Mouse (Mus musculus): ENCODE measurements around the gene Vps33b. TPM values are rescaled to one million over a fixed set of nuclear protein-coding genes. Genes with fewer than 3 reads are reported as not detected.
A peak's percentile ranks its signal among the peaks of the same experiment; 100 is the strongest.

Gene Vps33b
- 10 to 100 TPM; 14.9 to 26.6 TPM for total RNA-seq (2021)
- long read RNA-seq, experiment 1, transcript Vps33b-201 (23 exons, 2,574 nt), result major isoform, 17 of 21 reads
- long read RNA-seq, experiment 1, partial matches to known transcripts, result 1 of 21 reads
- long read RNA-seq, experiment 1, other reads (novel, unspliced or antisense), result 2 of 21 reads
- long read RNA-seq, experiment 2, transcript Vps33b-201 (23 exons, 2,574 nt), result major isoform, 135 of 162 reads
- long read RNA-seq, experiment 2, partial matches to known transcripts, result 2 of 162 reads
- long read RNA-seq, experiment 2, other reads (novel, unspliced or antisense), result 22 of 162 reads

GRCm38 (mm10) chr7:80268897-80269750, at the start of gene Vps33b:
Gene Vps33b, plus strand, starts transcription at chr7:80269649.
- DNase-seq (ENCODE audit: low spot score in 2 of 2), result peak; percentile 94 to 97

GRCm38 (mm10) chr7:80220237-80220797, 49.1 kb upstream of the Vps33b start:
- no peak for DNase-seq (ENCODE audit: low spot score in 2 of 2)

DNA sequence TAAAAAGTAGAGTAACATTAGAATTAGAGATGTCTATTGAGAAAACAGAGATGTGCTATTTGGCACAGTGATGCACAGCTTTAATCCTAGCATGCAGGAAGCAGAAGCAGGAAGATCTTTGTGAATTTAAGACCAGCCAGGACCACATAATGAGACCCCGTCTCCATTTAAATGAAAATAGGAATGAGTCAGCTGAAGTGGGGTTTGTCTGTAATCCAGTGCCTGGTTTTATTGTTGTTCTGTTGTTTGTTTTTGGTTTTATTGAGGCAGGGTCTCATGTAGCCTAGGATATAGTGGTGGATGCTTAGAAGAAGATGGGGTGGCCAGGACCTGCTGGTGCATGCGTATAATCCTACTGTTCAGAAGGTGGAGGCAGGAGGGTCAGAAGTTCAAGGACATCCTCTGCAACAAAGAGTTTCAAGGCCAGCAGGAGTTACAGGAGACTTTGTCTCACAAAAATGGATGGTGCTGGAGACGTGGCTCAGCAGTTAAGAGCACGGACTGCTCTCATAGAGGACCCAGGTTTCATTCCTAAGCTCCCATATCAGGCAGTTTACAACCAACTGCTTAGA, 48.2 kb upstream of the Vps33b start:
- no peak for DNase-seq (ENCODE audit: low spot score in 2 of 2)

DNA sequence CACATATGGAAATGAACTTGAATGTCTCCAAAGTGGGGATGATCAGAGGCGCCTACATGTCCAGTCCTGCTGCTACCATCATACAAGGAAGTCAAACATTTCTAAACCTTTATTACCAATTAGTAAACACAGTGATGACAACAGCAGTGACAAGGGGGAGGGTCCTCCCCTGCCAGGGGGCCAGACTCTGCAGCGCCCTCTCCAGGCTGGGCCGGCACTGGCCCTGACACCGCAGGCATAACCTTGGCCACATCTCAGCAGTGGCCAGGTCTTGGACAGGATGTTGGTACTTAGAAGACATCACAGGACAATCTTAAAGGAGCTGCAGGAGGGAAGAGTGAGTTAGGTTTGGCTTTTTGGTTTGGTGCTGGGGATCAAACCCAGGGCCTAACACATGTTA, 42.4 kb upstream of the Vps33b start:
- DNase-seq (ENCODE audit: low spot score in 2 of 2), result no peak

DNA sequence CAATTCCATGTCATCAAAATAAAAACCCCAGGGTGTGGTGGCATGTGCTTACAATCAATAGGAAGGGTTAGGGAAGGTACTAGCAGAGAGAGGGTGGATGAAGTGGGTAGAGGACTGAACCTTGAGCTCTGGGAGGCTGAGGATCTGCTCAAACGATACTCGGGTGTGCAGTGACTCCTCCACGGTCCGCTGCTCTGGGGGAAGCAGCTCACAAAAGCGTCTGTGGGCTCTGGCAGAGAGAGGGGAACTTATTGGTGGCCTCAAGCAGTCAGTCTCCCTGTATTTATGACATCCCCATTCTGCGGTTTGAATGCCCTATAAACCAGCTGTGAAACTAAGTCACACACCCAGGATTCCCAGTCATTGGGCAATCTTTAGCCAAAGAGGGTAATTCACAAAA, 39.3 kb upstream of the Vps33b start:
- DNase-seq (ENCODE audit: low spot score in 2 of 2), result no peak

DNA sequence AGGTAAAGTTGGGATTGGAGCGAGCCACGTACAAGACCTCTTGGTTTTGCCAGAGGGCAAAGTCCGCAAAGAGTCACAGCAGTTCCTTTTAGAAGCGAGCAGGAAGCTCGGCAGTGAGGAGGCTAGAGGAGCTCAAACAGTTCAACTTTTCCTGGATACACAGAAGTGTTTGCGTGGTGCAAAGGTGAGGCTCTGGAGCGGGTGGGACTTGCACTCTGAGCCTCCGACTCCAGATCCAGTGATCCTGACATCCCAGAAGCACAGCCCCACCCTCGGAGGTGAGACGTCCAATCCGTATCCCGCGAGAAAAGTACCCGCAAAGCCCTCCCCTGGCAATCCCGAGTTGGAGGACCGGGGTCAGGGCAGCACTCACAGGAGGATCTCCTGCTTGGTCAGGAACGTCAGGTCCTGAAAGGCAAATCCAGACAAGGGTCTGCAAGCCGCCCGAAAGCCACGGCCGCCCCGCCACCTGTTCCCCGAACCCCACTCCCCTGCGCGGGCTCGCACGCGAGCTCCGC, 37.4 kb upstream of the Vps33b start:
- DNase-seq (ENCODE audit: low spot score in 2 of 2), result no peak

GRCm38 (mm10) chr7:80232489-80233029, 36.9 kb upstream of the Vps33b start, which contains the start of the genes Cib1 and Gdpgp1:
Gene Cib1, minus strand, starts transcription at chr7:80232813.
Gene Gdpgp1, plus strand, starts transcription at chr7:80232865.
- DNase-seq (ENCODE audit: low spot score in 2 of 2), result peak; percentile 95 to 98

GRCm38 (mm10) chr7:80233799-80234198, 35.6 kb upstream of the Vps33b start:
- no peak for DNase-seq (ENCODE audit: low spot score in 2 of 2)

- DNase-seq (ENCODE audit: low spot score in 2 of 2), result no peak
These were observed 30.9 kb upstream of the Vps33b start for GRCm38 (mm10) chr7:80238542-80238941.

- no peak for DNase-seq (ENCODE audit: low spot score in 2 of 2)
These were observed 27.8 kb upstream of the Vps33b start for GRCm38 (mm10) chr7:80241661-80242060.

DNA sequence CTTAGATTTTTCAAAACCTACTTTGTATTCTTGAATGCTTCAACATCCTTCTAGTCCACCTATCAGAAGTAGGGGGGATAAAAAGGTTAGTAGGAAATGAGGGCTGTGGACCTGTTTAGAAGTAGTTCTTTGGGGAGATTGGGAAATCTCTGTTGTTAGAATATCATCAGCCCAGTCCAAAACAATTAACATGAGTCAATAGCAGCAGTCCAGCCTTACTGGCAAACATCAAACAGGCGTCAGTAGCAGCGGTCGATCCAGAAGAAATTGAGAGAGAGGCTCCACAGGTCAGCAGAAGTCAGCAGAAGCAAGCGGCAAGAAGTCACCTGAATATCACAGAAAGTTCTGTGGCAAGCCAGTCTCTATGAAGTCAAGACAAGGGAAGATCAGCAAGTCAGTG, 24.6 kb upstream of the Vps33b start:
- DNase-seq (ENCODE audit: low spot score in 2 of 2), result no peak

DNA sequence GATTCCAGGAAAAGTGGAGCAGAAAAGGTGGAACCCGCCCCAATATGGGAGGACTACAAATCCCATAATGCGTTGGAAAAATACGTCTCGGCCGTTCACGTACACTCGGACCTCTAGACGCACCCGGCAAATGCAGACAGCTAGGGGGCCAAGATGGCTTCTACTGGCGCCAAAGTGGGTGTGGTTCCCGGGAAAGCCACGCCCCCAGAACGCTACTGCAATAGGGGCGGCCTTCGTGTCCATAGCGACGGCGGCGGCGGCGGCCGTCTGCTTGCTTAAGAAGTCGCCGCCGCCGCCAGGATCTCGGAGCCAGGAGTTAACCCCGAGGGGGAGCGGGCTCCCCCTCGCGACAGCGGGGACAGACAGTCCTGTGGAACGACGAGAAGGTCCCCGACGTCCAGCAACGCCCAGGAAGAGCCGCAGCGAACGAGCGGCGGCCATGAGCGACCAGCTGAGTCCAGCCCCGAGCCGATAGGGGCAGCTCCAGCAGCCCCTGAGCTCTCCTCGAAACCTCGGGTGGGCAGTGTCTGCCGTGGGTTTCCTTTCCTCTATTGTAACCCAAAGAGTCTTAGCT, 23.2 kb upstream of the Vps33b start, which contains the start of gene Ttll13:
TSS of gene Ttll13 (plus strand) at position 229 of the 574 bp plus-strand sequence.
- peak; percentile 92 to 95 for DNase-seq (ENCODE audit: low spot score in 2 of 2)

DNA sequence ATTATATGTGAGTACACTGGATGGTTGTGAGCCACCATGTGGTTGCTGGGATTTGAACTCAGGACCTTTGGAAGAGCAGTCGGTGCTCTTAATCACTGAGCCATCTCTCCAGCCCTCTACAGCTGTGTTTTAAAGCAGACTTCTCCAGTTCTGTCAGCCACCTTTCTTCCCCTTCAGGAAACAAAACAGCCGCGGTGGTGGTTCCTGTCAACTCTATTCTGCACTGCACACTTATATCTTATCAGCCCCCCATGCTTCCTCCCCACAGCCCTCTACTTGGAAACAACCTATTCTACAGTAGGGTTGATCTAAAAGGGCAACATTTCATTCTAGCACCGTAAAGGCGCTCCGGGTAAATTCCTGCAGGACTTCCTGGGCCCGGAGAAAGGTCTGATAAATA, 22.6 kb upstream of the Vps33b start:
- no peak for DNase-seq (ENCODE audit: low spot score in 2 of 2)

- no peak for DNase-seq (ENCODE audit: low spot score in 2 of 2)
These were observed 17.0 kb upstream of the Vps33b start for GRCm38 (mm10) chr7:80252437-80252836.

DNA sequence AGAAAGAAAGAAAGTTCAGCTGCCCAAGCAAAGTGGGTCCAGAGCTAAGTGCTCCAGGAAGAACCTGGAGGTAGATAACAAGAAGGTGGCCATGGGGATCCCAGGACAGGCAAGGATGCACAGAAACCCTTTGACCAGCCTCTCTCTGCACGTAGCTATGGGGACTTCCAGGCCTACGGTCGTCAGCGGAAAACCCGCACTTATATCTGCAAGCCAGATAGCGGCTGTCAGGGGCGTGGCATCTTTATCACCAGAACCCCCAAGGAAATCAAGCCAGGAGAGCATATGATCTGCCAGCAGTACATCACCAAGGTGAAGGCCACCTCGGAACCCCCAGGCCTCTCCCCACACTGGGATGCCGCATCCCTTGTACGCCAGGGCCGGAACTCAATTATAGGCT, 16.6 kb upstream of the Vps33b start:
- DNase-seq (ENCODE audit: low spot score in 2 of 2), result no peak

DNA sequence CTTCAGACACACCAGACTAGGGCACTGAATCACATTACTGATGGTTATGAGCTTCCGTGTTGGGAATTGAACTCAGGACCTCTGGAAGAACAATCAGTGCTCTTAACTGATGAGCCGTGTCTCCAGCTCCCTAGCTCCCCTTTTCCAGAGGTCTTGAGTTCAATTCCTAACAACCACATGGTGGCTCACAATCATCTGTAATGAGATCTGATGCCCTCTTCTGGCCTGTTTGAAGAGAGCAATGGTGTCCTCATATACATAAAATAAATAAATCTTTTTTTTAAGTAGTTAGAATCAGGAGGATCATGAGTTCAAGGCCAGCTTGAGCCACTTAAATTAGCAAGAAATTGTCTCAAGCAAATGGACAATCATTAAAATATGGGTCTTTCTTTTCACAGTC, 13.5 kb upstream of the Vps33b start:
- DNase-seq (ENCODE audit: low spot score in 2 of 2), result no peak

GRCm38 (mm10) chr7:80257706-80258105, 11.7 kb upstream of the Vps33b start:
- no peak for DNase-seq (ENCODE audit: low spot score in 2 of 2)

DNA sequence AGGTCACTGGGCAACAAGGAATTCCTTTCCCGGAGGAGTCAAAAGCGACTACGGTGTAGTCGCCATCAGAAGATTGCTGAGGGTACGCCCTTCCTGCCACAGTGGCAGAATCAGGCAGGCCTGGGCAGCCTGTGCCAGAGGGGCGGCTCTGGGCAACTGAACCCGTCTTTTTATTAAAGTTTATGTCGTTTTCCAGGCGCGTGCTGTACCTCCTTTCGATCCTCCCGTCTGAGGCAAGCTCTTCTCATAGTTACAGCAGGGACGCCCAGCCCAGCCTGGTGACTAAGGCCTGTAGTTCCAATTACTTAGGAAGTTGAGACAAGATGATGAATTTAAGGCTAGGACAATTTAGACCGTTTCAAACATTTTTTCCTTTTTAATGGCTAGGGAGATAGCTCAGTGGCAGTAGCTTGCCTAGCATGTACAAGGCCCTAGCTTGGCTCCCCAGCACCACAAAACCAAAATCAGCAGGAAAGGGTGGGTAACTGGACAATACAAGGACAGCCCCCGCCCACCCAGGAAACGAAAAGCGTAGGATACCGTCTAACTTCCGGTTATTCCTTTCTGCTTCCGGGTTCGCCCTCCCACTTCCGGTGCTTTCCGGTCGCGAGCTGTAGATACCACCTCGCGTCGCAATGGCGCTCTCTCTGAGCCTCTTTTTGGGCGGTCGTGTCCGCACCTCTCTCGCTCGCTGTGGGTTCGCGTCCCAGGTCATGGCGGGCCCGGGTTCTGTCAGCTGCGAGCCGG, 8.7 kb upstream of the Vps33b start, which contains the start of gene Ngrn:
TSS of gene Ngrn (plus strand) at position 591 of the 747 bp plus-strand sequence.
- peak; percentile 73 to 75 for DNase-seq (ENCODE audit: low spot score in 2 of 2)

- DNase-seq (ENCODE audit: low spot score in 2 of 2), result no peak
These were observed 8.0 kb upstream of the Vps33b start for GRCm38 (mm10) chr7:80261372-80261990.

Data from adrenal gland, adult 18-20 months (tissue).